Mouse (Mus musculus) mature B cell (primary cell): ENCODE measurements around the gene Adgrf3.
"Not testable (repeated sequence)": the region's sequence is repeated elsewhere in the genome, so short reads cannot be mapped to it uniquely, and the experiment has no call there.

Experiments
- in situ Hi-C: fragments of 300-500 bp; cut with MboI; formaldehyde crosslinking; loops from 2 replicates; pipeline ENCODE4 v1.14.3; 2019

The Adgrf3 gene

DNA sequence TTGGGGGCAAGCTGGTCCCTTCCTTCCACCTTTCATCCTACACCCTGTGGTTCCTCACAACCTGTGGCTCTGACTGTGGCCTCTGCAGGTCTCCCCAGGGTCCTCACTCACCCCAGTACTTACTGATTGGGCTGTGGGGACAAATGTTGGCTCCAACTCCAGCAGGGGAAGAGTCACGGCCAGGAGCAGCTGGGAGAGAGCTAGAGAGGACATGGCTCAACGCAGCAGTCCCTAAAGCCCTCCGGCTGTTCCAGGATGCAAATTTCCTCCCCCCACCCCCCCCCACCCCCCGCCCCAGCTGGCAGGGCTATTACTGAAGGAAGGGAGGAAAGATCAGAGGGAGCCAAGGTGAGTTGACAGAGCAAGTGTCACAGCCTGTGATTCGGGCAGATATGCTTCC is at the start of gene Adgrf3:
Gene Adgrf3 (minus strand): TSS at position 230 of the 400 bp plus-strand sequence.
- in situ Hi-C loops: no loop called here

DNA sequence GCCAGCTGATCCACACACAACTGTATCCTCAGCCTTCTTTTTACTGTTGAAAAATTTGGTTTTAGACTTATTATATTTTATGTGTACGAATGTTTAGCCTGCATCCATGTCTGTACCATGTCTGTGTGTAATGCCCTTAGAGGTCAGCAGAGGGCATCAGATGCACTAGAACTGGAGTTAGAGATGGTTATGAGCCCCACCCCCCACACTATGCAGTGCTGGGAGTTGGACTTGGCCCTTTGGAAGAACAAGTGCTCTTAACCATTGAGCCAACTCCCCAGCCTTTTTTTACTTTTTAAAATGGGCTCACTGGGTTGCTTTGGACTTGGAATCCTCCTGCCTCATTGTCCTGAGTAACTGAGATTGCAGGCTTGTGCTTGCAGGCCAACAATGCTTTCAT is 42.1 kb upstream of the Adgrf3 start:
- in situ Hi-C loops: no loop called here

DNA sequence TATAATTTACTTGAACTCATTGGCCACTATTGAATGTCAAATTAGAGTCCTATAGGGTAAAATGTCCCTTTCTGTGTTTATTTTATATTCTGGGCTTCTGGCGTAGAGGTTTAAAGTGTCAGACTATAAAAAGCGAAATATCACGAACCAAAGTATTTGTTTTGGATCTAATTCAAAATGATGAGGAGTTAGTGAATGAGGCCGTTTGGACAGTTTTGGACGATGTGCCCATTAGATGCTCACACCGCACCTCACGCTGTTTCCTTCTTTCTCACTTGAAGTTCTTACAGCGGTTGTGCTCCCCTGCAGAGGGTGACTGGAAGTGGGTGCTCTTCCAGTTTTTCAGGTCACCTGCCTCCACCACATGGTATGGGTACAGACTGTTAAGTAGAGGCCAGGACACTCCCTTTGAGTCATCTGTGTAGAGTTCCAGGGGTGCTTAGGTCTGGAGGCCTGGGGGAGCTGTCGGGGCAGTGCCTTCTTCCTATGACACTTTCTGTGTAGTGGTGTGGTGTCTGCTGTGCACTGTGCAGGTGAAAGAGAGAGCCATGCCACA is 40.4 kb upstream of the Adgrf3 start:
- in situ Hi-C loops: no loop called here

DNA sequence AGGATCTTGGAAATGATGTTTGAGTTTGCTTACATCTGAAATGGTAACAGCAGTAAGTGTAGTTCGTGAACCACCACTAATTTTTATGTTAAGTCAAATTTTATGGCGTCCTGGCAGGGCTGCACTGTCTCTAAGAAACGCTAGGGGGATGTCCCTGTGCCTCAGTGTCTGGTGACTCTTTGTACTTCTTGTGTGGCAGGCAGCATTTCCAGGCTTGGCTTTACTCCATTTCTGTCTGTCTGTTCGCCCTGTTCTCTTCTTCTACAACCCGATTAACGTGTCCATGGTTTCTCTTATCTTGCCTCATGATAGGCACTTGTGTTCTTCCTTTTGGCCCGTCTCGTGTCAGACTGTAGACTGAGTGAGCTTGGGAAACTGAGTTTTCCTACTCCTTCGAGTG is 38.2 kb upstream of the Adgrf3 start:
- in situ Hi-C loops: no loop called here

DNA sequence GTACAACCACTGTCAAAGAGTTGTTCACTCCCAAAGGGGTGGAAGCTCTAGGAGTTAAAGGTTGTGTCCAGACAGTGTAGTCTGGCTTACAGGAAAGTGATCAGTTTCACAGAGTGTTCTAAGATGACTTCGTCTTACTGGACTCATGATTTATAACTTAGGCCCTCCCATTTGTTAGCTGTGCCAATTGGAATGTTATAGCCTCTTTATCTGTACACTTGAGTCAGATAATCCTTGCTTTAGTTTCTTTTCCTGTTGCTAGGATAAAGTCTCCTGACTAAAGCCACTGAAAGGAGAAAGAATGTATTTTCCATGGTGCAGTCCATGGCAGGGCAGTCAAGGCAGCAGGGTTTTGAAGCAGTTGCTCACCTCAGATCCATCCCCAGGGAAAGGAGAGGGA is 36.9 kb upstream of the Adgrf3 start:
- in situ Hi-C loops: no loop called here

DNA sequence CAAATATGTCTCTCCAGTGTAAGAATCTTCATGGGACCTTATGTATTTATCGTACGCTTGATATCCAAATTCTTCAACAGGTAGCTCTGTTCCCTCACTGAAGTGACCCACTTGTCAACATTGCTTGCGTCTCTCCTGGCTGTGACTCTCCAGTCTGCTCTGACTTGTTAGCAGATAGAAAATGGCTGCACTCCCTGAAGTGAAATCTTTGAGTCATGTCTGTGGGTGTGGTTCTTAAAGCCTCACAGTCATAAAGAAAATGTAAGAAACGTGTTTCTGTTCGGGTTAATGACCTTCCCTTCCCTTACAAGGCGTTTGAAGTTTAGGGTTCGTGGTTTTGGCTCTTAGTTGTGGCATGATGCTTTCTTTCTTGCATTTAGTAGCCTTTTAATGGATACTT is 35.0 kb upstream of the Adgrf3 start:
- in situ Hi-C loops: no loop called here

DNA sequence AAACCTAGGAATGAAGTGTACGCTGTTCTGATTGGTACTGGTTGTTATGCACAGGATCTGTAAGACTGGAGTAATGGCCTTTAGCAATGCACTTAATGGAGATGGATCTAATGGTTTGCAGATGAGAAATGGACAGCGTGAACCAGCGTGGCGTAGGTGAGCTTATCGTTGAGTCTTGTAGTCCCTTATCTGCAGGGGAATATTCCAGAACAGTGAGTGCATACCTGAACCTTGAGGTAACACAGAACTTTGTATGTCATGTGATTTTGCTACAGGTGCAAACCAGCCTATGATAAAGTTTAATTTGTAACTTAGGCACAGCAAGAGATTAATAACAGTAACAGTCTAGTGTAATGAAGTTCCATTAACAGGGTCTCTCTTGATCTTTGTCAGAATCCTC is 33.0 kb upstream of the Adgrf3 start:
- in situ Hi-C loops: no loop called here

DNA sequence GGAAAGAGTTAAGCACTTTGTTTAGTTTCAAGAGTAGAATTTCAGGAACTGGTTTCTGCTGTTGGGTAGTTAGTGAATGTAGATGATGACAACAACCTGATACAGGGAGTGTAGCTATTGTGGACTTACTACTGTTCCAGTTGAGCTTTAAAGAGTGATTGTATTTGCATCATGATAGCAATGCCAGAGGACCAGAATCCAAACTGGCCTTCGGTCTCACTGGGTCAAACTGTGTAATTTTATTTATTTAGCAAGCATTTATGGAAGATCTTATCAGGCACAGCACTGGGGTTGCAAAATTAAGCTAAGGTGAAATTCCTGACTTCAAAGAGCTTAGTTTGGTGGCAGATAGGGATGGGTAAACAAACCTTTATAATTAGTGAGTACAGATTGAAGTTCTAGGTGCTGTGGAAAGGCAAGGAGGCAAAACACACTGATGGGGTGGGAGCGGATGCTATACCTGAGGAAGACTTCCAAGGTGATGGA is 30.2 kb upstream of the Adgrf3 start:
- in situ Hi-C loops: no loop called here

DNA sequence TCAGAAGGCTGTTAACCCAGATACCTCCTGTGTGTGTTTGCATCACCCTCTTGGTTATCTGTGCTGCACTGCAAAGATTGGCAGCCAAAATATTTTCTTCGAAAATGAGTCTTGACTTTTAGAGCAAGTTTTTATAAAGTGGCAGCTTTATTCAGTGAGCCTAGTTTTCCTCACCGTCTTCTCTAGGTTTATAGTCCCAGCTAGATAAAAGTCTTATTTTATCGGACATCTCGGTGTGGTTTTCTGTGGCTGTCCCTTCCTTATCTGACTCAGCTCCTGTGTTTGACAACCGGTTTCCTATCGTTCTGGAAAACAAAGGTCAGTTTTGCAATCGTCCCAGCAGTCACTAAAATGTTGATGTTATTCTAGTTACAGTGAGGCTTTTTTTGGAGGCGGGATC is 28.5 kb upstream of the Adgrf3 start:
- in situ Hi-C loops: no loop called here

DNA sequence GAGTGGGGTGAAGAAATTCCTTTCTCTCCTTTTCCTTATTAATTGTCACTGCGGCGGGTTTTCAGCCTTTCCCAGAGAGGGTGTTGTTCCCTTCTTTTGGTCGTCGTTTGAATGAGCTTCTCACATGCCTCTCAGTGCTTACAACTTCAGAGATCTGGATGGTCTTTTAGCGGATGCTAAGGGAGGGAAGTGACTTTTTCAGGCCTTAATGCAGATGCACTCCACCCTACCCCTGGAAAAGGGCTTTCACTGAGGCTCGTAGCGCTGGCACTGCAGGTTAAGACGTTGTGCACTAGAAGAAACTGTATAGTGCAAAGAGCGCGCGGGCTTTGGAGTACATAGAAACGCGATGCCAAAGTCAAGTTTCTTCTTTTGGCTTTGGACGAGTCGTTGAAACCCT is 27.5 kb upstream of the Adgrf3 start:
- in situ Hi-C loops: no loop called here

DNA sequence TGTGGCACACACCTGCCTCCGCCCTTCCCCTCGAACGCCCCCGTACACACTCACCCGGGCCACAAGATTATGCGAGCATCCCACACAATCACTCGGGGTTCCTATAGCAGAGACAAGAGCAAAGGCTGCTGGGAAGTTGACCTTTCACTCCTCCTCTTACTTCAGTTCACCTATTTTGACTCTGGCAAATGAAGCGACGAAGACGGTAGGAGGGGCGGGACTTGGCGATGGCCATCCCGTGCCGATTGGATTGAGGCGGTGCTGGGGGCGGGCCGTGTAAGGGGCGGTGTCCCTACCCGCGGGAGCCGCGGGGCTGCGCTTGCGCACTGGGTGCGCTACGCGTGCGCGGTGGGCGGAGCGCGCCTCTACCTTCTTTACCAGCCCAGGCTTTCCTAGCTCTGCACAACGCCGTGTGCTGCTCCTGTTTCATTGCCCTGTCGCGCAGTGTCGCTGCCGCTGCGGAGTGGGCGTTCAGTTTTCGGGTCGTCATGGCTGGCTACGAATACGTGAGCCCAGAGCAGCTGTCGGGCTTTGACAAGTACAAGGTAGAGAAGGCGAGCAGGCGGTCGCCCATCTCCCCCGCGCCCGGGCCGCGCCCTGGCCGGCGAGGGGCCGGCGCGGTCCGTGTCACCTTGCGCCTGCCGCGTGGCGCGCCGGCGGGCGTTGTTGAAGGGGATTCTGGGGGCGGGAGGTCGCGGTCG is 26.9 kb upstream of the Adgrf3 start, which contains the start of gene Selenoi:
Gene Selenoi (plus strand): TSS at position 311 of the 701 bp plus-strand sequence.
- in situ Hi-C loops: no loop called here

DNA sequence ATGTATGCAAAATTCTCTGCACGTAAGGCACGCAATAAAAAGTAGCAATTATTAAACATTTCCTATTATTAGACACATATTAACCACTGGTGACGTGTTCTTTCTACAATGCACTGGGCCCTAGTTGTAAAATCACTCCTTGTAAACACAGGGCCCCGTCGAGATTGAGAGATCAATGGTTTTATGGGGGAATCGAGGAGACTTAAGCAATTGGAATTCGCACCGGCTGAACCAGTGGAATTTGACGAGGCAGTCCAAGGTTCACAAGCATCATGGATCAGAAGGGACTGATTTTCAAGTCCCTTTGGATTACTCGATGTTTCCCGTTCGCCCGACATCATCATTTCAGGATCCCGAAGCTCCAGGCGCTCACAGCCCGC is 26.4 kb upstream of the Adgrf3 start:
- in situ Hi-C loops: no loop called here

DNA sequence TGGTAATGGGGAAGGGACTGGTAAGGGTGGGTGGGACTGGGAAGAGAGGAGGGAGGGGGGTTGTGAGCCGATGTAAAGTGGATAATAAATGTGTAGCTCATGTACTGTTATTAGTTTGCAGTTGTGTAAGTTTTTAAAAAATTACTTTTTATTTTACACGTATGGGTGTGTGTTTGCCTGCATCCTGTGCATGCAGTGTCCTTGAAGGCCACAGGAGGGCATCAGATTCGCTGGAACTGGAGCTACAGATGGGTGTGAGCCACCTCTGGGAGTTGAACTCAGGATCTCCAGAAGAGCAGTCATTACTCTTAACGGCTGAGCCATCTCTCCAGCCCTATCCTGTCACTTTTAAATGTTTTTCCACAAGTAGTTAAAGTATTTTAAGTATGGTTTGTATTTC is 25.4 kb upstream of the Adgrf3 start:
- in situ Hi-C loops: no loop called here

DNA sequence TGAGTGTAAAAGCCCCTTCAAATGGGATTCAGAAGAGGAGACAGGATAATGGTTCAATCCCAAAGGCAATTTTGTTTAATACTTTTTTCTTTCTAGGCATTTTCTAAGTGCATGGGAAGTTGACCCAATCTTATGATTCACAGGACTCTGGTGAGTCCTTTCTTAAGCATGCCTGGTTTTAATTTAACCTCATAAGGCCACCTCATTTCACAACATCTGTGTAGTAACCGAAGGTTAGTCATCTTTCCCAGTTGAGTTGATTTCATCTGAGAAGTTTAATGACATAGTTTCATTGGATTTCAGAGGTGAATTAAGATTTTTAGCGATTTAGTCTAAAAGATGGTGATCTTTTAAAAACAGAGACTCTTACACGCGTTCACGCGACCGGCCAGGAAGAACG is 17.2 kb upstream of the Adgrf3 start:
- in situ Hi-C loops: no loop called here

DNA sequence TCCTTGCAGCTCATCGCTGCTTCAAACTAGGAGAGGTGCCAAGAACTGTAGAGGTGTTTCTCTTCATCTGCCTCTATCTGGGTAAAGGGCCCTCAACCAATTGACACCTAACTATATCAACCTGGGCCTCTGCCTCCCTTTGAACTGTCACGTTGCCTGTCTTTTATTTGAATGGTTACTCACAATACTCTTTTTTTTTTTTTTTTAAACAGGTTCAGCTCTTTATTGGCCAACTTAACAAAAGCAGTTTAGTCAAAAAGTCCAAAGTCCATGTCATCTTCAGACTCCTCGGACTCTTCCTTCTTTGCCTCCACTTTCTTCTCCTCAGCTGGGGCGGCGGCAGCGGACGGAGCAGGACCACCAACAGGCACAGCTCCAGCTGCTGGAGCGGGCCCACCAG is 15.1 kb upstream of the Adgrf3 start:
- in situ Hi-C loops: no loop called here

DNA sequence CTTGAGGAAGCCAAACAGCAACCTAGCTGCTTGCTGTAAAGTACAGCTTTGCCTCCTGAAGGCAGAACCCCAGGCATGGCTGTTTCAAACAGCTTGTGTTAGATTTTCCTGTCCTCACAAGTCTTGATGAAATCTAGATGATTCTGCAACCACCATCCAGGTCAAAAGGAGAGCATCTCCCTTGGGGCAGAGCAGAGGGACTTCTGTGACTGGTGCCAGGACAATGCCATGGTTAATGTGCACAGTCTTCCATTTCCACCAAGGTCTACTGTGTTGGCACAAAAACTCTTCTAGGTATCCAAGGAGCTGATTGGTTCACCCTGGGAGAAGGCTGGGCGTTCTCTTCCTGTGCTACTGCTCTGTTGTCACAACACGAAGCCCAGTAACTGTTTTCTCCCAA is 14.2 kb upstream of the Adgrf3 start:
- in situ Hi-C loops: no loop called here

DNA sequence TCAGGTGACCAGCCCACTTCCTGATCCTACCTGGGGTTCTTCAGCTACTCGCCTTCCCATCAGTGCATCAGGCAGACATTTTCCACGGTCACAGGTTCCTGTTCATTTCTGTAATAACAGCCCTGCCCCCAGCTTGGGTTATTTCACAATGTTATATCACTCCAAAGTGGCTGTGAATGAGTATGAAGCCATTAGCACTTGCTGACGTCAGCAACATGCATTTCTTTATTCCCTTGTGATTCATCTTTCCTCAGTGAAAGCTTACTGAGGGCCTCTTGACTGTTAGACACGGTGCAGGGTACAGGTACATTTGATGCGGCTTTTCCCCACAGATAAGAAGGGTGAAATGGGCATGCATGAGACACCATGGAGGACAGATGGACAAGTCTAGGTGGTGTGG is 10.4 kb upstream of the Adgrf3 start:
- in situ Hi-C loops: no loop called here

DNA sequence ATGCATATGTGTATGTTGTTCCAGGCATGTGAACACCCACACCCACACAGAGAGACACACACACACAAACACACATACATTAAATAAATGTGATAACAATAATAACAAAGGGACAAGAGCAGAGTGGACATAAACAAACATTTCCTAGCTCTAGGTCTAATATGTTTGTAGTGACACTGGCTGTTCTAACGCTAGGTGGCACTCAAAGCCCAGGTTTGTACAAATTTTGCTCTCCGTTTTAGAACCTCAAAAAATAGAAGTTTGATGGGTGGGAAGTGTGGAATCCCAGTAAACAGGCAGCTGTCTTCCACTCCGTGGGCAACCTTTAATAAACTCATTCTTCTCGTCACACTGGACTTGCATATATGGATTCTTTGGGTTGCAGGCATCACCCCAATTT is 9.4 kb upstream of the Adgrf3 start:
- in situ Hi-C loops: no loop called here

DNA sequence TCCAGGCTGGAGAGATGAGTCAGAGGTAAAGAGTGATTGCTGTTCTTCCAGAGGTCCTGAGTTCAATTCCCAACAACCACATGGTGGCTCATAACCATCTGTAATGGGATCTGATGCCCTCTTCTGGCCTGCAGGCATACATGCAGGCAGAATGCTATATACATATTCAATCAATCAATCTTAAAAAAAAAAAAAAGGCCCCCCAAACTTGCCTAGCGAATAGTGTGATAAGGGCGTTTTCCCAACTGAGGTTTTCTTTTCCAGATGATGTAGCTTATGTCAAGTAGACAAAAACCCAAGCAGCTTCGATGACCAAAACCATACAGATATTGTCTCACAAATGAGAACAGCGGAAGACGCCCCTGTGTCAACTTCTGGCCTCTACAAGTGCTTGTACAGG is 5.2 kb upstream of the Adgrf3 start:
- in situ Hi-C loops: not testable (repeated sequence)

DNA sequence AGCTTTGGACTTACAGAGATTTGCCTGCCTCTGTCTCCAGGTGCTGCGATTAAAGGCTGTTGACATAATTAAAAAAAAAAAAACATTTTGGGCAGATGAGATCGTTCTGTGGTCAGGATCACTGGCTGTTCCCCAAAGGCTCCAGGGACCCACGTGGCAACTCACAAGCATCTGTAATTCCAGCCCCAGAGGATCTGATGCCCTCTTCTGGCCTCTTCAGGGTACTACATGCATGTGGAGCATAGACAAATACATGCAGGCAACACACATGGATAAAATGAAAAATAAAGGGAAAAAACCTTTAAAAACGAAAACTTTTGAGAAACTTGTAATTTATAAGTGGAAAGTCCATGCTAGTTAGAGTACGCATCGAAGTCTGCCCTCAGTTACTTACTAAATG is 1.8 kb upstream of the Adgrf3 start:
- in situ Hi-C loops: no loop called here

DNA sequence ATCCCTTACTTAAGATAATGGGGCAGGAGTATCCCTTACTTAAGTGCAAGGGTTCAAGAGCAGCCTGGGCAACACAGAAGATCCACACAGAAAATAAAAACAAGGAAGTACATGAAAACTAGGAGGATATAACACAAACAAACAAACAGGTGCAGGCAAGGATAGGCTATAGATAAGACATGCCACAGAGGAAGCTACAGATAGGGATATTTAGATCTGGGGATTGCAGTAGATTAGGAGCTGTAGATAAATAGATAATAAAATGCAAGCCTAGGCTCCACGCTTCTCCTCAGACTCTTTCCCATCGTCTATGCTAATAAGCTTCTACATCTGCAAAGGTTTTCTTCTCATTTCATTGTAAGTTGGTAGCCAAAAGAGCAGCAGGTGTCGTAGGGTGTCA is 488 bp downstream of the Adgrf3 start:
- in situ Hi-C loops: no loop called here

DNA sequence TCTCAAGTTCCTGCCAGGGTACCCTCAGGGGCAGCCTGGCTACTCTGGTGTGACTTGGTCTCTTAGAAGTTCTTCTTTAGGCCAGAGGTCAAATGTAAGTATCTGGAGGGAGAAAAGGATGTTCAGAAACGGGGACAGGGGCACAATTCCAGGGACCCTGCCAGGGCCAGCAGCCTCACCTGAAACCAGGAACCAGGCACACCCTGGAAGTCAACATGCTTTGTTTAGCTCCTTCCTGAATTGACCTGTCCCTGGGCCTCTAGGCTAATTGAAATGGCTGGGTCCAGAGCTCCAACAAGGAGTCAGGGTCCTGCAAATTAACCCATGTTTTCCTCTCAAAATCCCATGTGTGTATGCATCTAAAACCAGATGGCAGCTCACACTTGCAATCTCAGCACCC is 1.1 kb downstream of the Adgrf3 start:
- in situ Hi-C loops: no loop called here

DNA sequence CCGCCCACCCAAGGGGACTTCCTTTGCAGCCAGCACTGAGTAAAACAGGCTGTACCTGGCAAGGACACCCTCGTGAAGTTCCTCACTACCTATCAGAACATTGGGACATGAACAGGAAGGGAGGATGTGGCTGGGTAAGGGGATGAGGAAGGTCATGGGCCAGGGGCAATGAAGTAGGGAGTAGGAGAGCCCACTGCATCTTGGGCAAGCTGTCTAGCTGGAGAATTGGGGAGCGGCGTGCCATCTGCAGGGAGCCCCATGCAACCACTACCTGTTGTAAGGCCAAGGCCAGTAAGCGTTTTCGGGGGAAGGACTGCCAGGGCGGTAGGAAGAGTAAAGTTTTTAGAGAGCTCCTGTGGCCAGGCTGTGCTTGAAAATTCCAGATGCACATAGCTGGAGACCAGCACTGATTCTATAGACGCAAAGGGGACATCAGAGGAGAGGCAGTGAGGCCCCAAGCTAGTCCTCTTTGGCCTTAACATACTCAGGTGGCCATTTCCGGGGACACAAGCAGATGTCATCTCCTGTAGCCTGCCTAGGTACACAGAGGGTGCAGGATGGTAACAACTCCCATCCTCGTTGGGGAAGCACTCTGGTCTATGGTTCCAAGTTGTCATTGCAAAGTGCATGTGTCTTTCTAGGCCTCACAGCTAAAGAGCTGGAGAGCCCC is 2.2 kb downstream of the Adgrf3 start:
- in situ Hi-C loops: no loop called here
